Mouse (Mus musculus): ENCODE data around the gene Gm7544. TPM values are rescaled to one million over a fixed set of nuclear protein-coding genes. Genes with fewer than 3 reads are reported as not detected.
"Not testable (repeated sequence)": the region's sequence is repeated elsewhere in the genome, so short reads cannot be mapped to it uniquely, and the experiment has no call there.

Gm7544 gene
- polyA plus RNA-seq, 1 experiment from 2014 or later = not detected

DNA sequence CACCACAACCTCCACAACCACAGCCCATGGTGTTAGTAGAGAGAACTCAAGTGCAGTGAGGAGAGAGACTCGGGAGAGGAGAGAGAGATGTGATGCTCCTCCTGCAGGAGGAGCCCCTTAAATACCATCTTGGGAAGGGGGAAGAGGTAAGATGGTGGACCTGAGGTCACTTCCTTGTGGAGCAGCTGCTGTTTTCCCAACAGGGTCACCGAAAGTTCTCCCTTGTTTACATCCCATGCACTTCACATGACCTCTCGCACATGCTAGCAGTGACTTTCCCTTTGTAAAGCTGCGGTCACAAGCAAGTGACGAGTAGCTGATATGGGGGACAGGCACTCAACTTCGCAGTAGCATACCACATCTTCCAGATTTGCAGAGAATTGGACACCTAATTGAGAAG is 12.5 kb downstream of the Gm7544 start, which contains the start of gene A030003K21Rik:
A030003K21Rik (minus strand) TSS at position 94 of the 400 bp plus-strand sequence.
- not testable (repeated sequence) for H3K4me3 ChIP-seq (ENCODE audit: low read depth, low read length); DNase-seq (ENCODE audit: low spot score); H3K27ac ChIP-seq (ENCODE audit: low read depth, low read length); H3K4me2 ChIP-seq (ENCODE audit: low read depth); H3K9ac ChIP-seq (ENCODE audit: low read length); H3K9me3 ChIP-seq (ENCODE audit: control insufficient read depth, low read length); H3K27me3 ChIP-seq (ENCODE audit: control insufficient read depth, insufficient read depth, low read length); ATAC-seq (ENCODE audit: insufficient read depth, low FRiP score, low TSS enrichment); H3K4me1 ChIP-seq (ENCODE audit: control insufficient read depth, insufficient read depth, low read length); H3K36me3 ChIP-seq (ENCODE audit: control insufficient read depth, insufficient read depth, low read length)
- no CpG with 5 or more reads among the region's 6 CpGs for WGBS

DNA sequence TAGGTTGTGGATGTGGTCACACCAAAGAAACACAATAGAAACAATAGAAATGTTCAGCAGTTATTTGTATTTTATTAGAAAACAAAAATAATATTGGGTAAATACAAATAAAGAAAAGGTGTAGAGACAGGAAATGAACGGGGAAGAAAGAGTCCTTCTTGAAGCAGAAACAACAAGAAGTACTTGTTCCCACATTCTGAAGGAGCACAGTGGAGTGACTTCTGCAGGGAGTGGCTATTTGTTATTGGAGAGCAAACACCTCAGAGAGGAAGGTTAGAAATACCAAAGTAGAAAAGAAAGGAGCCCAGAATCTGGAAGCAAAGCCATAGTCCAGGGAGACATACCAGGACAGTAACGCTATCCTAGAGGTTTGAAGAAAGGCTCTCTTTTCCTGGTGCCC is 13.3 kb downstream of the Gm7544 start:
- 88% methylated on average over 1 of the region's 2 CpGs for WGBS
- not testable (repeated sequence) for H3K9ac ChIP-seq (ENCODE audit: low read length); H3K4me3 ChIP-seq (ENCODE audit: low read depth, low read length); H3K4me2 ChIP-seq (ENCODE audit: low read depth); ATAC-seq (ENCODE audit: insufficient read depth, low FRiP score, low TSS enrichment); H3K36me3 ChIP-seq (ENCODE audit: control insufficient read depth, insufficient read depth, low read length); H3K4me1 ChIP-seq (ENCODE audit: control insufficient read depth, insufficient read depth, low read length); H3K27ac ChIP-seq (ENCODE audit: low read depth, low read length); H3K9me3 ChIP-seq (ENCODE audit: control insufficient read depth, low read length); H3K27me3 ChIP-seq (ENCODE audit: control insufficient read depth, insufficient read depth, low read length); DNase-seq (ENCODE audit: low spot score)

DNA sequence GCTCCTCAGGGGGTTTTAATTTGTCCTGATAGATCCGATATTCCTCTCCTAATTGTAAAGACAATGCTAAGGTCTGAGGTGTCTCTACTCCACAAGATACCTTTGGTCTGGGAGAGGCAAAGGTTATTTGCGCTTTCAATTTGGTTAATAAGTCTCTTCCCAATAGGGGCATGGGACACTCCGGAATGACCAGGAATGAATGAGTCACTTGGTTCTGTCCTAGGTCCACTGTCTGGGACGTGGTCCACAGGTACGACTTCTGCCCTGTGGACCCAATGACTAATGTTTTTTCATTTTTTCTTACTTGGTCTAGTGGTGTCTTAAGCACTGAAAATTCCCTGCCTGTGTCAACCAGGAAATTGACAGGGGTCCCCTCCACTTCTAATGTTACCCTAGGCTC is 17.1 kb downstream of the Gm7544 start:
- no peak for DNase-seq (ENCODE audit: low spot score)
- WGBS = 94% methylated on average over 5 of the region's 5 CpGs
- H3K4me2 ChIP-seq (ENCODE audit: low read depth) = no peak overlapping the region
- H3K4me1 ChIP-seq (ENCODE audit: control insufficient read depth, insufficient read depth, low read length) = no peaks in the 10 kb centered on the region
- no peak overlapping the region for H3K4me3 ChIP-seq (ENCODE audit: low read depth, low read length)
- no peaks in the 10 kb centered on the region for H3K9me3 ChIP-seq (ENCODE audit: control insufficient read depth, low read length)
- no peaks in the 10 kb centered on the region for H3K36me3 ChIP-seq (ENCODE audit: control insufficient read depth, insufficient read depth, low read length)
- ATAC-seq (ENCODE audit: insufficient read depth, low FRiP score, low TSS enrichment) = no peak
- H3K27ac ChIP-seq (ENCODE audit: low read depth, low read length) = no peak overlapping the region
- H3K27me3 ChIP-seq (ENCODE audit: control insufficient read depth, insufficient read depth, low read length) = no peaks in the 10 kb centered on the region
- no peak overlapping the region for H3K9ac ChIP-seq (ENCODE audit: low read length)

DNA sequence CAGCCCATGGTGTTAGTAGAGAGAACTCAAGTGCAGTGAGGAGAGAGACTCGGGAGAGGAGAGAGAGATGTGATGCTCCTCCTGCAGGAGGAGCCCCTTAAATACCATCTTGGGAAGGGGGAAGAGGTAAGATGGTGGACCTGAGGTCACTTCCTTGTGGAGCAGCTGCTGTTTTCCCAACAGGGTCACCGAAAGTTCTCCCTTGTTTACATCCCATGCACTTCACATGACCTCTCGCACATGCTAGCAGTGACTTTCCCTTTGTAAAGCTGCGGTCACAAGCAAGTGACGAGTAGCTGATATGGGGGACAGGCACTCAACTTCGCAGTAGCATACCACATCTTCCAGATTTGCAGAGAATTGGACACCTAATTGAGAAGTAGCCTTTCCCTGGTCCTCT is 24.5 kb downstream of the Gm7544 start, which contains the start of gene Gm6217:
Gm6217 (minus strand) TSS at position 74 of the 400 bp plus-strand sequence.
- not testable (repeated sequence) for H3K27ac ChIP-seq (ENCODE audit: low read depth, low read length); H3K9me3 ChIP-seq (ENCODE audit: control insufficient read depth, low read length); H3K4me2 ChIP-seq (ENCODE audit: low read depth); H3K9ac ChIP-seq (ENCODE audit: low read length); ATAC-seq (ENCODE audit: insufficient read depth, low FRiP score, low TSS enrichment); H3K27me3 ChIP-seq (ENCODE audit: control insufficient read depth, insufficient read depth, low read length); H3K36me3 ChIP-seq (ENCODE audit: control insufficient read depth, insufficient read depth, low read length); DNase-seq (ENCODE audit: low spot score); H3K4me3 ChIP-seq (ENCODE audit: low read depth, low read length); H3K4me1 ChIP-seq (ENCODE audit: control insufficient read depth, insufficient read depth, low read length)
- WGBS = no CpG with 5 or more reads among the region's 6 CpGs

DNA sequence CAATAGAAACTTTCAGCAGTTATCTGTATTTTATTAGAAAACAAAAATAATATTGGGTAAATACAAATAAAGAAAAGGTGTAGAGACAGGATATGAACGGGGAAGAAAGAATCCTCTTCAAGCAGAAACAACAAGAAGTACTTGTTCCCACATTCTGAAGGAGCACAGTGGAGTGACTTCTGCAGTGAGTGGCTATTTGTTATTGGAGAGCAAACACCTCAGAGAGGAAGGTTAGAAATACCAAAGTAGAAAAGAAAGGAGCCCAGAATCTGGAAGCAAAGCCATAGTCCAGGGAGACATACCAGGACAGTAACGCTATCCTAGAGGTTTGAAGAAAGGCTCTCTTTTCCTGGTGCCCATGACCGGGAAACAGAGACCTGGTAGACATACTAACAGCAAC is 25.3 kb downstream of the Gm7544 start:
- ATAC-seq (ENCODE audit: insufficient read depth, low FRiP score, low TSS enrichment); H3K4me2 ChIP-seq (ENCODE audit: low read depth); H3K27me3 ChIP-seq (ENCODE audit: control insufficient read depth, insufficient read depth, low read length); DNase-seq (ENCODE audit: low spot score); H3K4me3 ChIP-seq (ENCODE audit: low read depth, low read length); H3K27ac ChIP-seq (ENCODE audit: low read depth, low read length); H3K4me1 ChIP-seq (ENCODE audit: control insufficient read depth, insufficient read depth, low read length); H3K36me3 ChIP-seq (ENCODE audit: control insufficient read depth, insufficient read depth, low read length); H3K9ac ChIP-seq (ENCODE audit: low read length); H3K9me3 ChIP-seq (ENCODE audit: control insufficient read depth, low read length): not testable (repeated sequence)
- 92% methylated on average over 1 of the region's 3 CpGs for WGBS

DNA sequence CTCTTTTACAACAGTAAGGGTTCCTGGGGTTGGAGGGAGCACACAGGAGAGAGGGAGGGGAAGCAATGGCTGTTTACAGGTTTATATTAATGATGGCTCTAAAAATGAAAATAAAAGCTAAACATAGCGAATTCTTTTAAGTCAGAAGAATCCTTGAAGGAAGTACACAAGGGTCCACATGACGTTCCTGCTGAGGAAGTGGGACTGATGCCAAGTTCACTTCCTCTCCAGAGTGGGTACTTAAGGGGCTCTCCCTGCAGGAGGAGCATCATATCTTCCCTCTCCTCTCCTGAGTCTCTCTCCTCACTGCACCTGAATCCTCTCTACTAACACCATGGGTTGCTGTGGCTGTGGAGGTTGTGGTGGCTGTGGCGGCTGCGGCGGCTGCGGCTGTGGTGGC is 31.2 kb downstream of the Gm7544 start, which contains the start of gene A030014E15Rik:
A030014E15Rik (plus strand) TSS at position 268 of the 400 bp plus-strand sequence.
- WGBS = 95% methylated on average over 6 of the region's 6 CpGs
- Histone ChIP-seq H3K4me3 (ENCODE audit: low read depth, low read length) (no peak within 1 kb of the TSS), H3K9ac (ENCODE audit: low read length) (no peak within 1 kb of the TSS), H3K27me3 (ENCODE audit: control insufficient read depth, insufficient read depth, low read length) (no peaks in the 10 kb centered on the region), H3K4me2 (ENCODE audit: low read depth) (no peak within 1 kb of the TSS), H3K27ac (ENCODE audit: low read depth, low read length) (no peak within 1 kb of the TSS), H3K4me1 (ENCODE audit: control insufficient read depth, insufficient read depth, low read length) (no peaks in the 10 kb centered on the region), H3K9me3 (ENCODE audit: control insufficient read depth, low read length) (no peaks in the 10 kb centered on the region), H3K36me3 (ENCODE audit: control insufficient read depth, insufficient read depth, low read length) (no peaks in the 10 kb centered on the region)
- ATAC-seq (ENCODE audit: insufficient read depth, low FRiP score, low TSS enrichment) (no peak), DNase-seq (ENCODE audit: low spot score) (no peak)

DNA sequence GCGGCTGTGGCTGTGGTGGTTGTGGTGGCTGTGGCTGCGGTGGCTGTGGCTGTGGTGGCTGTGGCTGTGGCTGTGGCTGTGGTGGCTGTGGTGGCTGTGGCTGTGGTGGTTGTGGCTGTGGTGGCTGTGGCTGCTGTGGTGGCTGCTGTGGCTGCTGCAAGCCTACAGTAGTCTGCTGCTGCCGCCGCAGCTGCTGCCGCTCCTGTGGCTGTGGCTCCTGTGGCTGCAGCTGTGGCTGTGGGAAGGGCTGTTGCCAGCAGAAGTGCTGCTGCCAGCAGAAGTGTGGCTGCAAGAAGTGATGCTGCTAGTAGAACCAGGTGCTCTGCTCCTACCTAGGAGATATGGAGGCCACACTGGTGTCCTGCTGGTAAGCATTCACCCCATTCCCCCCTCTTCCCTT is 42.4 kb downstream of the Gm7544 start:
- H3K27me3 ChIP-seq (ENCODE audit: control insufficient read depth, insufficient read depth, low read length); H3K4me2 ChIP-seq (ENCODE audit: low read depth); H3K9me3 ChIP-seq (ENCODE audit: control insufficient read depth, low read length); DNase-seq (ENCODE audit: low spot score); H3K36me3 ChIP-seq (ENCODE audit: control insufficient read depth, insufficient read depth, low read length); H3K4me3 ChIP-seq (ENCODE audit: low read depth, low read length); ATAC-seq (ENCODE audit: insufficient read depth, low FRiP score, low TSS enrichment); H3K9ac ChIP-seq (ENCODE audit: low read length); H3K27ac ChIP-seq (ENCODE audit: low read depth, low read length); H3K4me1 ChIP-seq (ENCODE audit: control insufficient read depth, insufficient read depth, low read length): not testable (repeated sequence)
- WGBS = 89% methylated on average over 5 of the region's 5 CpGs

DNA sequence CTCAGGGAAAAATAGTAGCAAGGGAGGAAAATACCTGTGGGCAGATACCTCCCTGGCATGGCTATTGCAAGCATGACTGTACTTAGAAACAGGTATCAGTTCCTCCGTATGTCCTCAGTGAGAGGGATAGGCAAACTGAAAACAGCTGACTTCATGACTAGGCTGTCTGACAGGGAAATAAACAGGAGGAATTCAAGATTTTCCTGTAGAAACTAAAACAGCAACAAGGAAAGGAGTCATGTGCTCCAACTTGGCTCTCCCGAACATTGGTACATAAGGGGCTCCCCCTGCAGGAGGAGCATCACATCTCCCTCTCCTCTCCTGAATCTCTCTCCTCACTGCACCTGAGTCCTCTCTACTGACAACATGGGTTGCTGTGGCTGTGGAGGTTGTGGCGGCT is 42.8 kb downstream of the Gm7544 start, which contains the start of gene A030005L19Rik:
A030005L19Rik (plus strand) TSS at position 301 of the 400 bp plus-strand sequence.
- no peak within 1 kb of the TSS for H3K9ac ChIP-seq (ENCODE audit: low read length)
- H3K4me3 ChIP-seq (ENCODE audit: low read depth, low read length) = no peak within 1 kb of the TSS
- no peak within 1 kb of the TSS for H3K4me2 ChIP-seq (ENCODE audit: low read depth)
- WGBS = 84% methylated on average over 3 of the region's 3 CpGs
- H3K27me3 ChIP-seq (ENCODE audit: control insufficient read depth, insufficient read depth, low read length) = no peaks in the 10 kb centered on the region
- no peaks in the 10 kb centered on the region for H3K4me1 ChIP-seq (ENCODE audit: control insufficient read depth, insufficient read depth, low read length)
- H3K9me3 ChIP-seq (ENCODE audit: control insufficient read depth, low read length) = no peaks in the 10 kb centered on the region
- DNase-seq (ENCODE audit: low spot score) = no peak
- ATAC-seq (ENCODE audit: insufficient read depth, low FRiP score, low TSS enrichment) = no peak
- no peaks in the 10 kb centered on the region for H3K36me3 ChIP-seq (ENCODE audit: control insufficient read depth, insufficient read depth, low read length)
- no peak within 1 kb of the TSS for H3K27ac ChIP-seq (ENCODE audit: low read depth, low read length)

DNA sequence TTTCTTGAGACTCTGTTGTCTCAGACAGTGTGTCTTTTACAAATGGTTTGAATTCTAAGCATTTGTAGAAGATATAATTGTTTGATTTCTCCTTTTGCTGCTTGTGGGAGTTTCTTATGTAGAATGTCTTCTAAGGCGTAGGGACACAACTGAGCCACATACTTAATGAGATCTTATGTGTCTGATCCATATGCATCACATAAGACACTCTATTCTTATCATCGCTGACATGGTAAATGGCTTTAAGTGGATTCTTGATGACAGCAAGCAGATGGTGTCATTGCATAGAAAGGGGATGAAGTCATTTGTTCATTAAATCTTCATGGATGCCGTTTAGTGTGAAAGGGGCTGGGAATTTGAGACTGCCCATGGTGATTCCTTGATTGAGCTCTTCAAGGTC is 49.9 kb downstream of the Gm7544 start:
- ATAC-seq (ENCODE audit: insufficient read depth, low FRiP score, low TSS enrichment) = no peak
- 76% methylated on average over 3 of the region's 3 CpGs for WGBS

More for the DNA sequence above, 49.9 kb downstream of the Gm7544 start:
- Histone ChIP-seq H3K4me3 (ENCODE audit: low read depth, low read length) (no peak overlapping the region), H3K4me1 (ENCODE audit: control insufficient read depth, insufficient read depth, low read length) (no peaks in the 10 kb centered on the region), H3K27me3 (ENCODE audit: control insufficient read depth, insufficient read depth, low read length) (no peaks in the 10 kb centered on the region), H3K27ac (ENCODE audit: low read depth, low read length) (no peak overlapping the region), H3K36me3 (ENCODE audit: control insufficient read depth, insufficient read depth, low read length) (no peaks in the 10 kb centered on the region), H3K9me3 (ENCODE audit: control insufficient read depth, low read length) (no peaks in the 10 kb centered on the region), H3K9ac (ENCODE audit: low read length) (no peak overlapping the region), H3K4me2 (ENCODE audit: low read depth) (no peak overlapping the region)
- no peak for DNase-seq (ENCODE audit: low spot score)
